Mouse (Mus musculus) megakaryocyte-erythroid progenitor cell, adult 5-6 weeks (primary cell): ENCODE measurements around the gene Olfr911-ps1. TPM values are rescaled to one million over a fixed set of nuclear protein-coding genes. Genes with fewer than 3 reads are reported as not detected.

Experiments used
- ATAC-seq: replicated peaks from 2 replicates; pipeline ENCODE4 v1.8.0; 2016; ENCODE audit warnings: mild to moderate bottlenecking, inconsistent platforms; ENCODE audit not compliant: severe bottlenecking, poor library complexity, low FRiP score, low TSS enrichment
- total RNA-seq, 2 experiments: library from RNA; stranded (forward) in 1 of 2; stranded (reverse) in 1 of 2; fragments of 200-1000, 215-1000 nt in 1 of 2; fragments of >200 nt in 1 of 2; fragmentation: Nextera tagmentation in 1 of 2; gene quantifications; 2 replicates each; pipeline ENCODE4 v1.2.3; 2014 to 2017

Gene Olfr911-ps1
- not detected in 2 replicates for total RNA-seq (2014; fragmentation: Nextera tagmentation)
- not detected in 2 replicates for total RNA-seq (2017)

DNA sequence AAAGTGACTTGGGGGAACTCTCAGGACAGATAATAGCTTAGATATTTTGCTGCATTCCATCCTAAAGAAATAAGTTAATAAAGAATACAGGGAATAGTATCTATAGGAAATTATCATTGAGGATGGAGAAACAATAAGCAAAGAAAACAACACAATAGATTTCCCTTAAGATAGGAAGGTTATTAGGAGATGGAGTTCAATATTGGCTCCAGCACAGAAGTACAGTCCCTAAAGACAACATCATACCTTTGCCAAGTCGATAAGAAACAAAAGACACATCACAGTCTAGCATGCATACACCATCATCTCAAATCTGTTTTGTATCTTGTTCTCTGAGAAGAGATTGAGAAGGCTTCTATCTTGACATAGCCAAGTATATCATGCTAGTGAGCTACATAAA is at the start of gene Olfr911-ps1:
TSS of gene Olfr911-ps1 (plus strand) at position 301 of the 400 bp plus-strand sequence.
- ATAC-seq, result no peak

DNA sequence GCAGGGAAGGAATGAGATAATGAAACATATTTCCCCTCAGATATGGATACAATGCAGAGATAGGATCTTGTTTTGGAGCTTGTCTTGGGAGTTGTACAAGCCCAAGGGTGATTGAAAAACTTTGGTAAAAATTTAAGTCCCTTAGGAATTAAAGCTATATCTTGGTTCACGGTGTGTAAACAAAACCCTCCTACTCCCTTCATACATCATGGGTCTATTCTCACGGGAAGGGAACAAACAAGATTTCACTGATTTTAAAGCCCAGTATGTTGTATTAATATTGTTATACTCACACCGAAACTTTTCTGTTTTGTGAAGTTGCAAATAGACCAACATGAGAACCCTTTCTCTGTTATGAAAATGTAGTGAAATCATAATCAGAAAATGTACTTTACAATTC is 34.6 kb upstream of the Olfr911-ps1 start, which contains the start of gene Olfr906:
TSS of gene Olfr906 (plus strand) at position 301 of the 400 bp plus-strand sequence.
- no peak for ATAC-seq

DNA sequence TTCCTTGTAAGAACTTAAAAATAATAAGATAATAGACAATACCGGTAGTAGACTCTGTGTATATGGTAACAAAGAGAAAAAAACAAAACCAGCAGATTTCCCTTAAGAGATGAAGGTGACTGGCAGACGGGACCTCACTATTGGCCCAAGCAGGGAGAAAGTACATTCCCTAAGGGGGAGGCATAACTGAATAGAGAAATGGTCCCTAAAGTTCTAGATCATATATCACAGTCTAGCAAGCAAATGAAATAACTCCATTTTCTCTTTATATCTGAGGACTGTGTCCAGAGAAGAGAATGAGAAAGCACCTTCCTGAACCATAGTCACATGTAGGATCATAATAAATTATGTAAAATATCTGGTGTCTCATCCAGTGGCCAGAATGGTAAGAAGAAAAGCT is 25.9 kb upstream of the Olfr911-ps1 start, which contains the start of gene Olfr907:
TSS of gene Olfr907 (plus strand) at position 301 of the 400 bp plus-strand sequence.
- ATAC-seq, result no peak

DNA sequence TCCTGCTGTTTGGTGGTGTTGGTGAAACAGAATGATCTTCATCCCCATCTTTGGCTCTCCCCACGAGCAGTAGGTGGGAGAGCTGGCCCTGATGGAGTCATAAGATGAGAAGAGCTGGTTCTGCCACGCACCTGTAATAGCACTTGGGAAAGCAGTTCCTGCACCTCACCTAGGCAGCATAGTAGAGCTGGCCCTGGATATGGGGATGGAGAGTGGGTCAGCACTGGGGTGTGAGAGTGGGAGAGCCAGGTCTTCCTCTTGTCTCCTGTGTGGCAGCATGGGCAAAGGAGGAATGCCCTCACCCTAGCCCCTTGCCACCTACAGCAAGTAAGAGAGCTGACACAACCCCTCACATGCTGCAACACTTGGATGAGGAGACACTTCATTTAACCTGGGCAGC is 9.0 kb upstream of the Olfr911-ps1 start:
- no peak for ATAC-seq

DNA sequence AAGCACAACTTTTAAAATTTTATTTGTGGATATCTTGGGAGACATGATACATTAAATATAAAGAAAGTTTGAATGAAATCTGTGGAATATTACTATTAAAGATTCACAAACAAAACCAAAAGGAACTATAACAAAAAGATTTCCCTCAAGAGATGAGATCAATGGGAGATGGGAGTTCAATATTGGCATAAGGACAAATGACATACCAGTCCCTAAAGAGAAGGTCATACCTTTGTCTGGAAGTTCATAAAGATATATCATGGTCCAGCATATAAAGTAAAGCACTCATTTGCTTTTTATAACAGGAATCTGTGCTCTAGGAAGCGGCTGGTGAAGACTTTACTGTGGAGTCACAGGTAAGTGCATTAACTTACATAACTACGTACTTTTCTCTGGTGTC is 16.2 kb downstream of the Olfr911-ps1 start, which contains the start of gene Olfr910:
TSS of gene Olfr910 (plus strand) at position 301 of the 400 bp plus-strand sequence.
- no peak for ATAC-seq

Other genes with a start within 250 kb of the Olfr911-ps1 start
- not detected in 2 replicates for gene Olfr896-ps1, start 230.5 kb upstream of the Olfr911-ps1 start, total RNA-seq (2014; fragmentation: Nextera tagmentation)
- not detected in 2 replicates for gene Olfr896-ps1, start 230.5 kb upstream of the Olfr911-ps1 start, total RNA-seq (2017)
- not detected in 2 replicates for gene Olfr25, start 192.5 kb upstream of the Olfr911-ps1 start, total RNA-seq (2014; fragmentation: Nextera tagmentation)
- not detected in 2 replicates for gene Olfr25, start 192.5 kb upstream of the Olfr911-ps1 start, total RNA-seq (2017)
- gene Olfr898, start 173.2 kb upstream of the Olfr911-ps1 start, total RNA-seq (2014; fragmentation: Nextera tagmentation), result not detected in 2 replicates
- not detected in 2 replicates for gene Olfr898, start 173.2 kb upstream of the Olfr911-ps1 start, total RNA-seq (2017)
- gene Olfr250, start 154.7 kb upstream of the Olfr911-ps1 start, total RNA-seq (2014; fragmentation: Nextera tagmentation), result not detected in 2 replicates
- not detected in 2 replicates for gene Olfr250, start 154.7 kb upstream of the Olfr911-ps1 start, total RNA-seq (2017)
- not detected in 2 replicates for gene Olfr251, start 144.5 kb upstream of the Olfr911-ps1 start, total RNA-seq (2014; fragmentation: Nextera tagmentation)
- not detected in 2 replicates for gene Olfr251, start 144.5 kb upstream of the Olfr911-ps1 start, total RNA-seq (2017)
- gene Olfr147, start 119.9 kb upstream of the Olfr911-ps1 start, total RNA-seq (2014; fragmentation: Nextera tagmentation), result not detected in 2 replicates
- not detected in 2 replicates for gene Olfr147, start 119.9 kb upstream of the Olfr911-ps1 start, total RNA-seq (2017)
- not detected in 2 replicates for gene Olfr901, start 92.1 kb upstream of the Olfr911-ps1 start, total RNA-seq (2014; fragmentation: Nextera tagmentation)
- not detected in 2 replicates for gene Olfr901, start 92.1 kb upstream of the Olfr911-ps1 start, total RNA-seq (2017)
- gene Olfr902, start 73.9 kb upstream of the Olfr911-ps1 start, total RNA-seq (2014; fragmentation: Nextera tagmentation), result not detected in 2 replicates
- gene Olfr902, start 73.9 kb upstream of the Olfr911-ps1 start, total RNA-seq (2017), result not detected in 2 replicates
- not detected in 2 replicates for gene Olfr904, start 58.4 kb upstream of the Olfr911-ps1 start, total RNA-seq (2014; fragmentation: Nextera tagmentation)
- gene Olfr904, start 58.4 kb upstream of the Olfr911-ps1 start, total RNA-seq (2017), result not detected in 2 replicates
- not detected in 2 replicates for gene Olfr905, start 50.5 kb upstream of the Olfr911-ps1 start, total RNA-seq (2014; fragmentation: Nextera tagmentation)
- not detected in 2 replicates for gene Olfr905, start 50.5 kb upstream of the Olfr911-ps1 start, total RNA-seq (2017)
- not detected in 2 replicates for gene Olfr906, start 34.5 kb upstream of the Olfr911-ps1 start, total RNA-seq (2014; fragmentation: Nextera tagmentation)
- gene Olfr906, start 34.5 kb upstream of the Olfr911-ps1 start, total RNA-seq (2017), result not detected in 2 replicates
- gene Olfr907, start 25.8 kb upstream of the Olfr911-ps1 start, total RNA-seq (2014; fragmentation: Nextera tagmentation), result not detected in 2 replicates
- not detected in 2 replicates for gene Olfr907, start 25.8 kb upstream of the Olfr911-ps1 start, total RNA-seq (2017)
- not detected in 2 replicates for gene Olfr910, start 16.3 kb downstream of the Olfr911-ps1 start, total RNA-seq (2014; fragmentation: Nextera tagmentation)
- not detected in 2 replicates for gene Olfr910, start 16.3 kb downstream of the Olfr911-ps1 start, total RNA-seq (2017)
- gene Olfr912, start 58.6 kb downstream of the Olfr911-ps1 start, total RNA-seq (2014; fragmentation: Nextera tagmentation), result not detected in 2 replicates
- gene Olfr912, start 58.6 kb downstream of the Olfr911-ps1 start, total RNA-seq (2017), result not detected in 2 replicates
- gene Olfr913, start 71.2 kb downstream of the Olfr911-ps1 start, total RNA-seq (2014; fragmentation: Nextera tagmentation), result not detected in 2 replicates
- not detected in 2 replicates for gene Olfr913, start 71.2 kb downstream of the Olfr911-ps1 start, total RNA-seq (2017)
- gene Olfr914, start 83.5 kb downstream of the Olfr911-ps1 start, total RNA-seq (2014; fragmentation: Nextera tagmentation), result not detected in 2 replicates
- gene Olfr914, start 83.5 kb downstream of the Olfr911-ps1 start, total RNA-seq (2017), result not detected in 2 replicates
- gene Olfr916, start 138.3 kb downstream of the Olfr911-ps1 start, total RNA-seq (2014; fragmentation: Nextera tagmentation), result not detected in 2 replicates
- gene Olfr916, start 138.3 kb downstream of the Olfr911-ps1 start, total RNA-seq (2017), result not detected in 2 replicates
- gene Olfr917, start 144.3 kb downstream of the Olfr911-ps1 start, total RNA-seq (2014; fragmentation: Nextera tagmentation), result not detected in 2 replicates
- not detected in 2 replicates for gene Olfr917, start 144.3 kb downstream of the Olfr911-ps1 start, total RNA-seq (2017)
- not detected in 2 replicates for gene Olfr918, start 153.0 kb downstream of the Olfr911-ps1 start, total RNA-seq (2014; fragmentation: Nextera tagmentation)
- not detected in 2 replicates for gene Olfr918, start 153.0 kb downstream of the Olfr911-ps1 start, total RNA-seq (2017)
- gene Olfr919, start 182.1 kb downstream of the Olfr911-ps1 start, total RNA-seq (2014; fragmentation: Nextera tagmentation), result not detected in 2 replicates
- gene Olfr919, start 182.1 kb downstream of the Olfr911-ps1 start, total RNA-seq (2017), result not detected in 2 replicates
- 12.3 and 16.2 TPM in 2 replicates for gene Vwa5a, start 196.7 kb downstream of the Olfr911-ps1 start, total RNA-seq (2014; fragmentation: Nextera tagmentation)
- 19.6 and 21.5 TPM in 2 replicates for gene Vwa5a, start 196.7 kb downstream of the Olfr911-ps1 start, total RNA-seq (2017)
- 0.15 TPM in 1 of 2 replicates, not detected in the other for gene Olfr920, start 230.7 kb downstream of the Olfr911-ps1 start, total RNA-seq (2014; fragmentation: Nextera tagmentation)
- gene Olfr920, start 230.7 kb downstream of the Olfr911-ps1 start, total RNA-seq (2017), result 0.19 and 0.33 TPM in 2 replicates